Comparison of ENCODE assay signal across 25 mouse cellular contexts in the genomic region with DNA sequence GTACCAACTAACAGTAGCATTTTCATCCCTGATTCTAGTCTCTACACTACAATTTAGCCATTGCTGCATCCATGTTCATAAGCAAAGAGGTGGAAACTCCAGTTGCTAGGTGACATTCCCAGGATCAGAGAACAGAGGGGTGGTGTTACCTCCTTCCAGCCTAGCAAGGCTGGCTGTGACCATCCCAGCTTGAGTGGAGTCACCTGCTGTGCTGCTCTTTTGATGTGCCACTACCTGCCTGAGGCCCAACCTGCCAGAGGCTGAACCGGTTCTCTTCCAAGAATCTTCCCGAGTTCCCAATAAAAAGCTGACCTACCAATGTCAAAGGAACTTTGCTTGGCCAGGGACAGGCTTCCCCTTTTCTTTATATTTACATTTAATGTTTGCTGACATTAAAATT.
"Had no signal": no experiment of that assay in that cellular context is flagged by ENCODE, and none has a peak within 500 bp of the region (broad histone marks: within the 10 kb centered on the region; RNA-seq: fewer than 3 reads in every experiment).

No protein-coding gene starts in this region.

- DNase-seq: gastrocnemius, postnatal 14 days; gastrocnemius, postnatal 36 days; heart, adult 11 months; heart, adult 2 months; heart, postnatal 14 days; heart, postnatal 36 days; kidney, adult 18-20 months; kidney, adult 8-10 months; kidney, postnatal 10 days; kidney, postnatal 25 days; kidney, postnatal 4 days; liver; liver, embryonic 13.5 days had no signal

- H3K4me3 ChIP-seq: heart, adult 2 months; heart, embryonic 13.5 days; heart, embryonic 15.5 days; hindbrain, embryonic 13.5 days; hindbrain, embryonic 15.5 days; layer of hippocampus, adult 2 months; left cerebral cortex, adult 2 months; limb, embryonic 10.5 days; limb, embryonic 12.5 days; liver, embryonic 13.5 days had no signal

- H3K4me2 ChIP-seq: heart, embryonic 11.5 days; heart, embryonic 13.5 days; heart, embryonic 15.5 days; hindbrain, embryonic 13.5 days; hindbrain, embryonic 15.5 days; limb, embryonic 12.5 days; liver, embryonic 11.5 days; liver, embryonic 13.5 days had no signal

- H3K9me3 ChIP-seq: heart, embryonic 13.5 days; heart, embryonic 15.5 days; hindbrain, embryonic 13.5 days; hindbrain, embryonic 15.5 days; limb, embryonic 10.5 days; limb, embryonic 12.5 days; liver, embryonic 13.5 days had no signal

- H3K4me1 ChIP-seq: heart, embryonic 13.5 days; heart, embryonic 15.5 days; hindbrain, embryonic 13.5 days; hindbrain, embryonic 15.5 days; limb, embryonic 10.5 days; limb, embryonic 12.5 days; liver, embryonic 13.5 days had no signal

- H3K36me3 ChIP-seq: heart, embryonic 13.5 days; heart, embryonic 15.5 days; hindbrain, embryonic 13.5 days; hindbrain, embryonic 15.5 days; limb, embryonic 10.5 days; limb, embryonic 12.5 days; liver, embryonic 13.5 days had no signal

- H3K9ac ChIP-seq: heart, embryonic 13.5 days; heart, embryonic 15.5 days; hindbrain, embryonic 13.5 days; hindbrain, embryonic 15.5 days; limb, embryonic 12.5 days; liver, embryonic 13.5 days had no signal

- ATAC-seq: hindbrain, postnatal 0 days; intestine, postnatal 0 days had no signal

- H3K27me3 ChIP-seq: heart, embryonic 13.5 days; heart, embryonic 15.5 days; hindbrain, embryonic 13.5 days; hindbrain, embryonic 15.5 days; limb, embryonic 12.5 days; liver, embryonic 13.5 days had no signal

- H3K27ac ChIP-seq: heart, adult 2 months; heart, embryonic 13.5 days; heart, embryonic 15.5 days; hindbrain, embryonic 13.5 days; hindbrain, embryonic 15.5 days; hindbrain, postnatal 0 days; layer of hippocampus, adult 2 months; left cerebral cortex, adult 2 months; limb, embryonic 10.5 days; limb, embryonic 12.5 days; liver, embryonic 13.5 days had no signal
